9 mouse cellular contexts compared by ENCODE assay signal in genomic region chrX:16894377-16895175, GRCm38 (mm10). TPM values are rescaled to one million over a fixed set of nuclear protein-coding genes. Genes with fewer than 3 reads are reported as not detected.
DNase-seq lines count a peak whose midpoint lies in the region; ATAC-seq and TF ChIP-seq lines count a peak whose summit lies in the region.
"Had no signal": no experiment of that assay in that cellular context is flagged by ENCODE, and none has a peak within 500 bp of the region (broad histone marks: within the 10 kb centered on the region; RNA-seq: fewer than 3 reads in every experiment).

No protein-coding gene starts in this region.

- H3K4me1 ChIP-seq in heart, embryonic 11.5 days (ENCODE audit: control insufficient read depth, insufficient read depth, low read length) = no peaks in the 10 kb centered on the region
- no peaks in the 10 kb centered on the region for H3K4me1 ChIP-seq in hindbrain, embryonic 14.5 days (replicated peaks; ENCODE audit: control insufficient read depth, insufficient read depth, low read length)
- no peaks in the 10 kb centered on the region for H3K4me1 ChIP-seq in lung, embryonic 15.5 days
- no peaks in the 10 kb centered on the region for H3K4me1 ChIP-seq in stomach, embryonic 16.5 days (ENCODE audit: control insufficient read depth, insufficient read depth, low read length)

- H3K27ac ChIP-seq in heart, embryonic 11.5 days (ENCODE audit: low read depth, low read length) = no peak overlapping the region
- peak overlapping the region; percentile 58 for H3K27ac ChIP-seq in hindbrain, embryonic 14.5 days
- H3K27ac ChIP-seq in lung, embryonic 15.5 days = no peak overlapping the region
- no peak overlapping the region for H3K27ac ChIP-seq in stomach, embryonic 16.5 days (ENCODE audit: low read length)
- H3K27ac ChIP-seq: macrophage had no signal

- no peaks in the 10 kb centered on the region for H3K27me3 ChIP-seq in heart, embryonic 11.5 days (ENCODE audit: control insufficient read depth, insufficient read depth, low read length)
- H3K27me3 ChIP-seq in Patski = peaks cover 9% of the 10 kb centered on the region
- no peaks in the 10 kb centered on the region for H3K27me3 ChIP-seq in hindbrain, embryonic 14.5 days (ENCODE audit: control insufficient read depth, insufficient read depth, low read length)
- H3K27me3 ChIP-seq in lung, embryonic 15.5 days = no peaks in the 10 kb centered on the region
- no peaks in the 10 kb centered on the region for H3K27me3 ChIP-seq in stomach, embryonic 16.5 days (ENCODE audit: control insufficient read depth, insufficient read depth, low read length)

- DNase-seq in heart, adult 9 months (ENCODE audit: low spot score in 2 of 2) = peak; percentile 6 to 13
- no peak for DNase-seq in Patski (ENCODE audit: low read depth, low spot score)
- DNase-seq in embryo, embryonic 11.5 days (ENCODE audit: low read depth, low spot score) = peak; percentile 26
- peak; percentile 79 for DNase-seq in hindbrain, embryonic 14.5 days (ENCODE audit: low spot score)
- no peak for DNase-seq in urinary bladder, adult 2 months (ENCODE audit: low spot score)

- H3K4me2 ChIP-seq in heart, embryonic 11.5 days = no peak overlapping the region
- H3K4me2 ChIP-seq in hindbrain, embryonic 14.5 days (replicated peaks) = no peak overlapping the region
- H3K4me2 ChIP-seq in lung, embryonic 15.5 days = no peak overlapping the region
- no peak overlapping the region for H3K4me2 ChIP-seq in stomach, embryonic 16.5 days (ENCODE audit: low read depth, low read length)

- 33% methylated on average over 5 of the region's 5 CpGs for WGBS in heart, embryonic 11.5 days (ENCODE audit: insufficient replicate concordance)
- WGBS in hindbrain, embryonic 14.5 days = 31% methylated on average over 5 of the region's 5 CpGs
- 26% methylated on average over 5 of the region's 5 CpGs for WGBS in lung, embryonic 15.5 days
- 27% methylated on average over 5 of the region's 5 CpGs for WGBS in stomach, embryonic 16.5 days

- CTCF ChIA-PET in Patski (lab: Charles Lee) = interaction anchor here (0.7 to 1.5 kb wide), 8 partner anchors 18 to 706 kb away, joined by 3 to 6 read pairs (median 3); no protein-coding TSS in a partner anchor

- in situ Hi-C loops in Patski (cut with MboI; ENCODE audit: low pct_unique_long_range_greater_than_20kb) = loop anchor here (5.0 to 25.0 kb wide), 5 partner anchors 128 to 1548 kb away; partner anchors contain the start of gene Fundc1

- no peaks in the 10 kb centered on the region for H3K9me3 ChIP-seq in heart, embryonic 11.5 days (replicated peaks; ENCODE audit: control insufficient read depth, low read length)
- no peaks in the 10 kb centered on the region for H3K9me3 ChIP-seq in hindbrain, embryonic 14.5 days (ENCODE audit: control insufficient read depth, low read length)
- H3K9me3 ChIP-seq in lung, embryonic 15.5 days = no peaks in the 10 kb centered on the region
- H3K9me3 ChIP-seq in stomach, embryonic 16.5 days (replicated peaks; ENCODE audit: control insufficient read depth, low read length) = no peaks in the 10 kb centered on the region

- H3K9ac ChIP-seq in heart, embryonic 11.5 days (ENCODE audit: low read depth, low read length) = no peak overlapping the region
- H3K9ac ChIP-seq in hindbrain, embryonic 14.5 days = no peak overlapping the region
- no peak overlapping the region for H3K9ac ChIP-seq in lung, embryonic 15.5 days
- H3K9ac ChIP-seq in stomach, embryonic 16.5 days (ENCODE audit: low read length) = no peak overlapping the region

- no peak for ATAC-seq in heart, embryonic 11.5 days (replicated peaks; ENCODE audit: insufficient number of reproducible peaks, low FRiP score, low TSS enrichment)
- ATAC-seq in Patski = peak; percentile 65
- ATAC-seq in hindbrain, embryonic 14.5 days (ENCODE audit: low FRiP score) = peak; percentile 93
- peak; percentile 86; the same call in 1 of the 2 replicates for ATAC-seq in lung, embryonic 15.5 days (ENCODE audit: borderline replicate concordance, extremely low read depth, low FRiP score, low TSS enrichment)
- peak; percentile 64; the same call in 1 of the 2 replicates for ATAC-seq in stomach, embryonic 16.5 days (ENCODE audit: insufficient read depth, low FRiP score)

- POLR2A ChIA-PET in Patski (lab: Charles Lee) = no interaction called here

- TF ChIP-seq CTCF in Patski (IDR thresholded peaks at IDR 0.05) = peak; percentile 86

- H3K4me3 ChIP-seq in heart, embryonic 11.5 days (ENCODE audit: low read depth, low read length) = no peak overlapping the region
- no peak overlapping the region for H3K4me3 ChIP-seq in hindbrain, embryonic 14.5 days (replicated peaks; ENCODE audit: low read length)
- H3K4me3 ChIP-seq in lung, embryonic 15.5 days = no peak overlapping the region
- no peak overlapping the region for H3K4me3 ChIP-seq in stomach, embryonic 16.5 days (replicated peaks; ENCODE audit: low read length)

- H3K36me3 ChIP-seq in heart, embryonic 11.5 days (ENCODE audit: control insufficient read depth, insufficient read depth, low read length) = no peaks in the 10 kb centered on the region
- H3K36me3 ChIP-seq in hindbrain, embryonic 14.5 days (replicated peaks; ENCODE audit: control insufficient read depth, insufficient read depth) = no peaks in the 10 kb centered on the region
- no peaks in the 10 kb centered on the region for H3K36me3 ChIP-seq in lung, embryonic 15.5 days
- H3K36me3 ChIP-seq in stomach, embryonic 16.5 days (ENCODE audit: control insufficient read depth, insufficient read depth, low read length) = no peaks in the 10 kb centered on the region

RNA-seq across cellular contexts. Expression of gene Ndp, which starts 17.0 kb away (rescaled TPM):
- 1.0 and 1.2 TPM in 2 replicates for polyA plus RNA-seq in heart, embryonic 11.5 days (2014; fragmentation: Nextera tagmentation; extraction: Ambion mirVana)
- not detected for polyA plus RNA-seq in Patski (2021)
- 7.3 and 8.4 TPM in 2 replicates for polyA plus RNA-seq in hindbrain, embryonic 14.5 days (2014; fragmentation: Nextera tagmentation; extraction: Ambion mirVana)
- 3.4 and 3.6 TPM in 2 replicates for polyA plus RNA-seq in lung, embryonic 15.5 days (2015; fragmentation: Nextera tagmentation; extraction: Ambion mirVana)
- 0.53 and 0.60 TPM in 2 replicates for polyA plus RNA-seq in stomach, embryonic 16.5 days (2015; fragmentation: Nextera tagmentation; extraction: Ambion mirVana)
- 1.4 and 1.9 TPM in 2 replicates for polyA plus RNA-seq in urinary bladder, adult 2 months (2012; rRNA removed)
- polyA plus RNA-seq: macrophage had no signal

Comparison
In these comparisons a context has a peak if more than half of its experiments do, and no peak if none do; other contexts are left out.
1. DNase-seq: peak in heart, adult 9 months (2 of 2), embryo, embryonic 11.5 days (single experiment) and hindbrain, embryonic 14.5 days (single experiment); none in Patski (single experiment) and urinary bladder, adult 2 months (single experiment).